Mouse (Mus musculus): ENCODE results near the gene Cd81. TPM values are rescaled to one million over a fixed set of nuclear protein-coding genes. Genes with fewer than 3 reads are reported as not detected.

Cd81 gene
- polyA plus RNA-seq, 1 experiment from 2014 or later = 780 TPM

GRCm38 (mm10) chr7:143023499-143023898 is 29.0 kb upstream of the Cd81 start:
- 79% methylated on average over 2 of the region's 2 CpGs for whole genome bisulfite sequencing

GRCm38 (mm10) chr7:143024293-143024692 is 28.2 kb upstream of the Cd81 start:
- Histone ChIP-seq H3K9ac (no peak overlapping the region), H3K36me3 (no peaks in the 10 kb centered on the region), H3K4me3 (no peak overlapping the region), H3K4me2 (no peak overlapping the region), H3K9me3 (replicated peaks) (no peaks in the 10 kb centered on the region), H3K27ac (no peak overlapping the region), H3K27me3 (no peaks in the 10 kb centered on the region), H3K4me1 (replicated peaks) (peaks cover 13% of the 10 kb centered on the region)
- no peak for ATAC-seq (replicated peaks; ENCODE audit: insufficient number of reproducible peaks, insufficient read depth, low FRiP score, low read depth)
- whole genome bisulfite sequencing = 87% methylated on average over 1 of the region's 1 CpGs

More at GRCm38 (mm10) chr7:143023499-143023898, 29.0 kb upstream of the Cd81 start:
- no peaks in the 10 kb centered on the region for H3K27me3 ChIP-seq
- ATAC-seq (replicated peaks; ENCODE audit: insufficient number of reproducible peaks, insufficient read depth, low FRiP score, low read depth) = no peak
- no peaks in the 10 kb centered on the region for H3K36me3 ChIP-seq
- H3K4me2 ChIP-seq = no peak overlapping the region
- no peaks in the 10 kb centered on the region for H3K9me3 ChIP-seq (replicated peaks)
- H3K4me3 ChIP-seq = no peak overlapping the region
- H3K9ac ChIP-seq = no peak overlapping the region
- peaks cover 13% of the 10 kb centered on the region for H3K4me1 ChIP-seq (replicated peaks)
- no peak overlapping the region for H3K27ac ChIP-seq

GRCm38 (mm10) chr7:143025496-143025895 is 27.0 kb upstream of the Cd81 start:
- Histone ChIP-seq H3K36me3 (no peaks in the 10 kb centered on the region), H3K4me2 (no peak overlapping the region), H3K9me3 (replicated peaks) (no peaks in the 10 kb centered on the region), H3K27ac (no peak overlapping the region), H3K4me3 (no peak overlapping the region), H3K4me1 (replicated peaks) (peaks cover 13% of the 10 kb centered on the region), H3K27me3 (no peaks in the 10 kb centered on the region), H3K9ac (no peak overlapping the region)
- WGBS = 87% methylated on average over 3 of the region's 3 CpGs
- ATAC-seq (replicated peaks; ENCODE audit: insufficient number of reproducible peaks, insufficient read depth, low FRiP score, low read depth) = no peak

GRCm38 (mm10) chr7:143027196-143027595 is 25.3 kb upstream of the Cd81 start:
- H3K27me3 ChIP-seq = no peaks in the 10 kb centered on the region
- ATAC-seq (replicated peaks; ENCODE audit: insufficient number of reproducible peaks, insufficient read depth, low FRiP score, low read depth) = no peak
- H3K36me3 ChIP-seq = no peaks in the 10 kb centered on the region
- no peak overlapping the region for H3K9ac ChIP-seq
- H3K4me2 ChIP-seq = no peak overlapping the region
- peak overlapping the region; percentile 18; the same call in 1 of the 2 replicates for H3K27ac ChIP-seq
- WGBS = 81% methylated on average over 4 of the region's 4 CpGs
- no peak overlapping the region for H3K4me3 ChIP-seq
- peaks cover 18% of the 10 kb centered on the region for H3K4me1 ChIP-seq (replicated peaks)
- H3K9me3 ChIP-seq (replicated peaks) = no peaks in the 10 kb centered on the region

- WGBS = 30% methylated on average over 1 of the region's 1 CpGs
- Histone ChIP-seq H3K27ac (peak overlapping the region; percentile 65), H3K36me3 (no peaks in the 10 kb centered on the region), H3K4me2 (no peak overlapping the region), H3K27me3 (no peaks in the 10 kb centered on the region), H3K4me1 (replicated peaks) (peaks cover 25% of the 10 kb centered on the region), H3K4me3 (no peak overlapping the region), H3K9ac (no peak overlapping the region), H3K9me3 (replicated peaks) (no peaks in the 10 kb centered on the region)
- 0 out of 2 replicates have a peak, but pooled peaks have one; percentile 64 for ATAC-seq (replicated peaks; ENCODE audit: insufficient number of reproducible peaks, insufficient read depth, low FRiP score, low read depth)
Measured at GRCm38 (mm10) chr7:143031816-143032215, 20.7 kb upstream of the Cd81 start.

- Histone ChIP-seq H3K9ac (no peak overlapping the region), H3K4me3 (no peak overlapping the region), H3K4me2 (no peak overlapping the region), H3K36me3 (no peaks in the 10 kb centered on the region), H3K9me3 (replicated peaks) (no peaks in the 10 kb centered on the region), H3K4me1 (replicated peaks) (peaks cover 14% of the 10 kb centered on the region), H3K27me3 (no peaks in the 10 kb centered on the region), H3K27ac (no peak overlapping the region)
- 77% methylated on average over 4 of the region's 4 CpGs for WGBS
- ATAC-seq (replicated peaks; ENCODE audit: insufficient number of reproducible peaks, insufficient read depth, low FRiP score, low read depth) = no peak
Measured at GRCm38 (mm10) chr7:143033581-143033980, 19.0 kb upstream of the Cd81 start.

- H3K36me3 ChIP-seq = no peaks in the 10 kb centered on the region
- H3K4me3 ChIP-seq = no peak overlapping the region
- no peaks in the 10 kb centered on the region for H3K9me3 ChIP-seq (replicated peaks)
- H3K4me1 ChIP-seq (replicated peaks) = peaks cover 14% of the 10 kb centered on the region
- 85% methylated on average over 2 of the region's 2 CpGs for WGBS
- no peak overlapping the region for H3K9ac ChIP-seq
- no peaks in the 10 kb centered on the region for H3K27me3 ChIP-seq
- H3K27ac ChIP-seq = no peak overlapping the region
- no peak overlapping the region for H3K4me2 ChIP-seq
- ATAC-seq (replicated peaks; ENCODE audit: insufficient number of reproducible peaks, insufficient read depth, low FRiP score, low read depth) = no peak
Measured at GRCm38 (mm10) chr7:143034112-143034511, 18.4 kb upstream of the Cd81 start.

GRCm38 (mm10) chr7:143034519-143035450 is 17.8 kb upstream of the Cd81 start:
- H3K36me3 ChIP-seq = no peaks in the 10 kb centered on the region
- H3K27ac ChIP-seq = no peak overlapping the region
- WGBS = 83% methylated on average over 8 of the region's 8 CpGs
- H3K27me3 ChIP-seq = no peaks in the 10 kb centered on the region
- no peak overlapping the region for H3K4me2 ChIP-seq
- H3K4me3 ChIP-seq = no peak overlapping the region
- no peak overlapping the region for H3K9ac ChIP-seq
- H3K4me1 ChIP-seq (replicated peaks) = peaks cover 14% of the 10 kb centered on the region
- no peak for ATAC-seq (replicated peaks; ENCODE audit: insufficient number of reproducible peaks, insufficient read depth, low FRiP score, low read depth)
- no peaks in the 10 kb centered on the region for H3K9me3 ChIP-seq (replicated peaks)

- H3K4me1 ChIP-seq (replicated peaks) = peaks cover 22% of the 10 kb centered on the region
- H3K9ac ChIP-seq = no peak overlapping the region
- no peak for ATAC-seq (replicated peaks; ENCODE audit: insufficient number of reproducible peaks, insufficient read depth, low FRiP score, low read depth)
- no peaks in the 10 kb centered on the region for H3K36me3 ChIP-seq
- H3K4me2 ChIP-seq = no peak overlapping the region
- H3K27ac ChIP-seq = no peak overlapping the region
- WGBS = 84% methylated on average over 3 of the region's 3 CpGs
- no peaks in the 10 kb centered on the region for H3K9me3 ChIP-seq (replicated peaks)
- no peaks in the 10 kb centered on the region for H3K27me3 ChIP-seq
- H3K4me3 ChIP-seq = no peak overlapping the region
Measured at GRCm38 (mm10) chr7:143036787-143037186, 15.8 kb upstream of the Cd81 start.

- H3K9ac ChIP-seq = no peak overlapping the region
- ATAC-seq (replicated peaks; ENCODE audit: insufficient number of reproducible peaks, insufficient read depth, low FRiP score, low read depth) = no peak
- H3K36me3 ChIP-seq = no peaks in the 10 kb centered on the region
- no peak overlapping the region for H3K4me3 ChIP-seq
- H3K4me1 ChIP-seq (replicated peaks) = peaks cover 25% of the 10 kb centered on the region
- no peaks in the 10 kb centered on the region for H3K27me3 ChIP-seq
- H3K9me3 ChIP-seq (replicated peaks) = no peaks in the 10 kb centered on the region
- WGBS = 89% methylated on average over 4 of the region's 4 CpGs
- H3K27ac ChIP-seq = no peak overlapping the region
- H3K4me2 ChIP-seq = no peak overlapping the region
Measured at GRCm38 (mm10) chr7:143037306-143037705, 15.2 kb upstream of the Cd81 start.

GRCm38 (mm10) chr7:143038174-143038931 is 14.2 kb upstream of the Cd81 start:
- ATAC-seq (replicated peaks; ENCODE audit: insufficient number of reproducible peaks, insufficient read depth, low FRiP score, low read depth) = no peak

More at GRCm38 (mm10) chr7:143038174-143038931, 14.2 kb upstream of the Cd81 start:
- no peak overlapping the region for H3K4me2 ChIP-seq
- peaks cover 32% of the 10 kb centered on the region for H3K4me1 ChIP-seq (replicated peaks)
- 79% methylated on average over 3 of the region's 3 CpGs for WGBS
- H3K36me3 ChIP-seq = no peaks in the 10 kb centered on the region
- H3K27ac ChIP-seq = no peak overlapping the region
- no peak overlapping the region for H3K4me3 ChIP-seq
- H3K9me3 ChIP-seq (replicated peaks) = no peaks in the 10 kb centered on the region
- H3K27me3 ChIP-seq = no peaks in the 10 kb centered on the region
- H3K9ac ChIP-seq = no peak overlapping the region

All from heart, embryonic 15.5 days (tissue).